Mouse (Mus musculus) liver, embryonic 14.5 days (tissue): Measurements from ENCODE around the gene Gm10283.

Experiments used
- CTCF ChIP-seq: IDR thresholded peaks from 2 replicates; pipeline ENCODE4 v1.5.1; 2016; ENCODE audit warnings: antibody characterized with exemption, low read depth, control low read depth
- EP300 ChIP-seq: IDR thresholded peaks from 2 replicates; pipeline ENCODE4 v1.6.1; 2016; ENCODE audit warnings: antibody characterized with exemption, low read depth

GRCm38 (mm10) chr8:60518286-60518685 is 15.3 kb upstream of the Gm10283 start:
- no peak for TF ChIP-seq EP300
- TF ChIP-seq CTCF, result no peak
